Mouse (Mus musculus): Measurements from ENCODE around the gene Apoa2. TPM values are rescaled to one million over a fixed set of nuclear protein-coding genes. Genes with fewer than 3 reads are reported as not detected.

Apoa2 gene
- polyA plus RNA-seq, 1 experiment, result 8.0 TPM

- no peak for TF ChIP-seq CTCF (IDR thresholded peaks at IDR 0.05; ENCODE audit: control insufficient read depth, insufficient read depth, insufficient replicate concordance, low read depth, low read length)
- TF ChIP-seq POLR2A (IDR thresholded peaks at IDR 0.05; ENCODE audit: control insufficient read depth, low read depth, low read length), result no peak
- H3K27ac ChIP-seq (ENCODE audit: control insufficient read depth, insufficient read depth, low read depth, low read length), result no peak overlapping the region
- no peaks in the 10 kb centered on the region for H3K36me3 ChIP-seq (ENCODE audit: control insufficient read depth, insufficient read depth, low read length)
- peaks cover 13% of the 10 kb centered on the region for H3K4me1 ChIP-seq (ENCODE audit: control insufficient read depth, insufficient read depth, low read length)
- no peaks in the 10 kb centered on the region; the same call in 1 of the 2 replicates for H3K27me3 ChIP-seq (ENCODE audit: control insufficient read depth, insufficient read depth, low read length)
- peak overlapping the region; percentile 71 for H3K4me3 ChIP-seq (ENCODE audit: control insufficient read depth, low read depth, low read length)
Measured at GRCm38 (mm10) chr1:171195046-171195822, 29.6 kb upstream of the Apoa2 start.

DNA sequence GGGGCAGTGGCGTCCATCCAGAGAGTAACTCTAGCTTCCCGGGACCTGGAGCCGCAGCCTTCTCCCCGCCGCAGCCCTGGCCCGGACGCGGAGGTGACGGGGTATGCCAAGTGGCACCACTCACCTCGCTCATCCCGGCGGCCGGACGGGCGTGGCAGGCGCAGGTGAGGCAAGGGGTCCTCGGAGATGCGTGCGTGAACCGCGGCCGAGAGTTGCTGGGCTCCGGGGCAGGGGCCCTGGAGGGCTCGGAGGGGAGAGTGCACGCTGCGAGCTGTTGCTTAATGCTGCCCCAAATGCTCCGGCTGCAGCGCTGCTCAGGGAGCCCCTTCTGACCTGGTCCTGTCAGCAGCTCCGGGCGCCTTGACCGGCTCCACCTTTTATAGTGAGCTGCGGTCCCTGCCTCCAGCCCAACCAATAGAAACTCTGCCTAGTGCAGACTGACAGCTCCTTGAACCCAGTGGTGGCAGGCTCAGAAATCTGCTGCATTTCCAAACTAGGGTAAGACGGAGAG is 28.9 kb upstream of the Apoa2 start, which contains the start of gene Pcp4l1:
Gene Pcp4l1 (minus strand): TSS at position 382 of the 511 bp plus-strand sequence.
- Histone ChIP-seq H3K27ac (ENCODE audit: control insufficient read depth, insufficient read depth, low read depth, low read length) (no peak within 1 kb of the TSS), H3K27me3 (ENCODE audit: control insufficient read depth, insufficient read depth, low read length) (no peaks in the 10 kb centered on the region; the same call in 1 of the 2 replicates), H3K4me3 (ENCODE audit: control insufficient read depth, low read depth, low read length) (peak within 1 kb of the TSS; percentile 71), H3K4me1 (ENCODE audit: control insufficient read depth, insufficient read depth, low read length) (peaks cover 13% of the 10 kb centered on the region), H3K36me3 (ENCODE audit: control insufficient read depth, insufficient read depth, low read length) (no peaks in the 10 kb centered on the region)
- TF ChIP-seq POLR2A (IDR thresholded peaks at IDR 0.05; ENCODE audit: control insufficient read depth, low read depth, low read length) (no peak), CTCF (IDR thresholded peaks at IDR 0.05; ENCODE audit: control insufficient read depth, insufficient read depth, insufficient replicate concordance, low read depth, low read length) (no peak)

- H3K36me3 ChIP-seq (ENCODE audit: control insufficient read depth, insufficient read depth, low read length), result no peaks in the 10 kb centered on the region
- no peak overlapping the region for H3K27ac ChIP-seq (ENCODE audit: control insufficient read depth, insufficient read depth, low read depth, low read length)
- TF ChIP-seq CTCF (IDR thresholded peaks at IDR 0.05; ENCODE audit: control insufficient read depth, insufficient read depth, insufficient replicate concordance, low read depth, low read length) (no peak), POLR2A (IDR thresholded peaks at IDR 0.05; ENCODE audit: control insufficient read depth, low read depth, low read length) (no peak)
- no peaks in the 10 kb centered on the region; the same call in 1 of the 2 replicates for H3K27me3 ChIP-seq (ENCODE audit: control insufficient read depth, insufficient read depth, low read length)
- no peak overlapping the region for H3K4me3 ChIP-seq (ENCODE audit: control insufficient read depth, low read depth, low read length)
- H3K4me1 ChIP-seq (ENCODE audit: control insufficient read depth, insufficient read depth, low read length), result peaks cover 5% of the 10 kb centered on the region
Measured at GRCm38 (mm10) chr1:171199532-171199931, 25.3 kb upstream of the Apoa2 start.

DNA sequence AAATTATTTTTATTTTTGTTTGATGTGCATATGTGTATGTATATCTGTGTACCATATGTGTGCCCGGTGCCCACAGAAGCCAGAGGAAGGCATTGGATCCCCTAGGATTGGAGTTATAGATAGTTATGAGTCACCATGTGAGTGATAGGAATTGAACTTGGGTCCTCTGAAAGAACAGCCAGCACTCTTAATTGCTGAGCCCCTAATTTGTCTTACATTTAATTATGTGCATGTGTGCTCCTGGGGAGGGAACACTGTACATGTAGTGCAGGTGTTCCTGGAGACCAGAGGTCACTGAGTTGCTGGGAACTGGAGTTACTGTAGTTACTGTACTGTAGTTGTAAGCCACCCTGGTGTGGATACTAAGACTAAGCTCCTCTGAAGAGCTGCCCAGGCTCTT is 24.1 kb upstream of the Apoa2 start:
- H3K4me3 ChIP-seq (ENCODE audit: control insufficient read depth, low read depth, low read length), result no peak overlapping the region
- H3K27ac ChIP-seq (ENCODE audit: control insufficient read depth, insufficient read depth, low read depth, low read length), result no peak overlapping the region
- no peak for TF ChIP-seq POLR2A (IDR thresholded peaks at IDR 0.05; ENCODE audit: control insufficient read depth, low read depth, low read length)
- no peak for TF ChIP-seq CTCF (IDR thresholded peaks at IDR 0.05; ENCODE audit: control insufficient read depth, insufficient read depth, insufficient replicate concordance, low read depth, low read length)
- H3K27me3 ChIP-seq (ENCODE audit: control insufficient read depth, insufficient read depth, low read length), result no peaks in the 10 kb centered on the region; the same call in 1 of the 2 replicates
- H3K4me1 ChIP-seq (ENCODE audit: control insufficient read depth, insufficient read depth, low read length), result peaks cover 4% of the 10 kb centered on the region
- H3K36me3 ChIP-seq (ENCODE audit: control insufficient read depth, insufficient read depth, low read length), result no peaks in the 10 kb centered on the region

DNA sequence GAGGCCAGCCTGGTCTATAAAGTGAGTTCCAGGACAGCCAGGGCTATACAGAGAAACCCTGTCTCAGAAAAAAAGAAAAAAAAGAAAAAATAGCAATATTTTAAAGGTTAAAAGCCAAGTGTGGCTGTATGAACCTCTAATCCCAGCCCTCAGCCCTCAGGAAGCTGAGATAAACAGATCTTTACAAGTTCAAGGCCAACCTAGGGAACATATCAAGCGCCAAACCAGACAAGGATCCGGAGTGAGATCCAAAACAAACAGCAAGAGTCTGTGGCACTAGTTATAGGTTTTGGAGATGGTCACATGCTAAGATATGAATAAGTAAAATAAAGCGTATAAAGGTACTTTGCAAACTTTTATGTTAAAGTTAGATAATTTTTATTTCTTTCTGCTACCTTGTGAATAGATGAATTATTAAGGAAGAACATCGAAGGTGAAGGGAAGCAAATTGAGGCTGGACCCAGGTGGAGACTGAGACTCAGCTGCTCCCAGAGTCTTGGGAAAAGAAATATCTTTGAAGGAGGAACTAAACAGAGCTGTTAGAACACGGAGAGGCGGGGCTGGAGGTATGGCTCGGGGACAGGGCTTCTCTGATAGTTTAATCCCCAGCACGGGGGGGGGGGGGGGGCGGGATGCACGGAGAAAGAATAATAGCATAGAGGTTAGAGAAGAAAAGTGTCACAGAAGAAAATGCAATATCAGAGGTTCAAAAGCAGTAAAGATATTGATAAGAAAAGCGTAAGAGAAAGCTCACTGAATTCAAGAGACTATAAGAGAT is 21.2 kb upstream of the Apoa2 start:
- TF ChIP-seq POLR2A (IDR thresholded peaks at IDR 0.05; ENCODE audit: control insufficient read depth, low read depth, low read length), result no peak
- no peak for TF ChIP-seq CTCF (IDR thresholded peaks at IDR 0.05; ENCODE audit: control insufficient read depth, insufficient read depth, insufficient replicate concordance, low read depth, low read length)
- Histone ChIP-seq H3K4me3 (ENCODE audit: control insufficient read depth, low read depth, low read length) (no peak overlapping the region), H3K27me3 (ENCODE audit: control insufficient read depth, insufficient read depth, low read length) (no peaks in the 10 kb centered on the region), H3K27ac (ENCODE audit: control insufficient read depth, insufficient read depth, low read depth, low read length) (no peak overlapping the region), H3K4me1 (ENCODE audit: control insufficient read depth, insufficient read depth, low read length) (no peaks in the 10 kb centered on the region), H3K36me3 (ENCODE audit: control insufficient read depth, insufficient read depth, low read length) (no peaks in the 10 kb centered on the region)

DNA sequence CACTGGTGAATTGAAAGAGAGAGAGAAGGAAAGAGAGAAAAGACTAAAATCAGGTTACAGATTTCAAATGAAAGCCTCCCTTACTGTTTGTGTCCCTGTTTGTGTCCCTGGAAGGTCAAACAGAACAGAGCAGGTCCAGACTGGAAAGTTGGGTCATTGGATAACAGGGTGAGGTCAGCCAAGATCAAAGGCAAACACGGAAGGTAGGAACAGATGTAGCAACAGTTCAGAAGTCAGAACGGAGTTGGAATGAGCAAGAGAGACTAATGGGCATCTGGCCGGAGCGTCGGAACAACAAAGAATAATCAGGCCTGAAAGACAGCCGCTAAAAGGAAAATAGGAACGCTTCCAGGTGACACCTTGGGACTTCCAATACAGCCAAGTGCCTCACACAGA is 20.6 kb upstream of the Apoa2 start:
- Histone ChIP-seq H3K4me1 (ENCODE audit: control insufficient read depth, insufficient read depth, low read length) (no peaks in the 10 kb centered on the region), H3K36me3 (ENCODE audit: control insufficient read depth, insufficient read depth, low read length) (no peaks in the 10 kb centered on the region), H3K4me3 (ENCODE audit: control insufficient read depth, low read depth, low read length) (no peak overlapping the region), H3K27me3 (ENCODE audit: control insufficient read depth, insufficient read depth, low read length) (no peaks in the 10 kb centered on the region), H3K27ac (ENCODE audit: control insufficient read depth, insufficient read depth, low read depth, low read length) (no peak overlapping the region)
- TF ChIP-seq POLR2A (IDR thresholded peaks at IDR 0.05; ENCODE audit: control insufficient read depth, low read depth, low read length) (no peak), CTCF (IDR thresholded peaks at IDR 0.05; ENCODE audit: control insufficient read depth, insufficient read depth, insufficient replicate concordance, low read depth, low read length) (no peak)
